Mouse (Mus musculus) embryo, embryonic 10 days (tissue): Measurements from ENCODE around the gene Rimbp2.
"Not testable (repeated sequence)": the region's sequence is repeated elsewhere in the genome, so short reads cannot be mapped to it uniquely, and the experiment has no call there.

Experiments used
- DNase-seq: peaks from one replicate; pipeline ENCODE4 v3.0.0-alpha.2; 2015; ENCODE audit warnings: low spot score

Gene Rimbp2

DNA sequence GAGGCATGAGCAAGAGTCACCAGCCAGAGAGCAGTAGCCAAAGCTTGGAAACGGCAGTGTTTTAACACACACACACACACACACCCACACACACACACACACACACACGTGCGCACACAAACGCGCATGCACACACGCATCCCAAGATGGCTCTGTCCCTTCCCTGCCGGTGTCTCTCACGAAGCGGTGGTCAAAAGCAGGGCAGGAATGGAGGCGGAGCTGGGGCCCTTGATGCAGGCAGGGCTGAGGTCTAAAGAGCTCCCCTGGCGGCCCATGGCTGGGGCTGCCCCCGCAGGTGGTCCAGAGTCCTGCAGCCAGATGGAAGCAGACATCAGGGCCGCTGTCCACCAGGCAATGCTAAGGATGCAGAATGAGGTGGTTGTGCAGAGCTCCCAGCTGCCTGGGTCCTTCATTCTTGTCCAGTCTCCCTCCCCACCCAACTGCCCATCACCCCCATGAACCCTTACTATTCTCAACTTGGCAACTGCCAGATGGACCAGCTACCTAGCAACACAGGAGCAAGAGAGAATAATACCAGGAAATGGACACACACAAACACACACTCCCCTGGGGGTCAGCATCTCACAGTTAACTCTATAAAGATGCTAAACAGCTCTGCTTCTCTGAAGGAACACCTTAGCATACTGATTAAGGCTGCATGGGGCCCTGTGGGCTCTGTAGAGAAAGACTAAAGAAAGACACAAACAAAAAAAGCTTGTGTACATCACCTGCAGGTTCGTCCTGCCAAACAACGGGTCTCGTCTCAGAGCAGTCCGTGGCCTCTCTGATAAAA, at the start of gene Rimbp2:
Gene Rimbp2 (minus strand): TSS at position 209 of the 793 bp plus-strand sequence.
- DNase-seq, result peak; percentile 87

DNA sequence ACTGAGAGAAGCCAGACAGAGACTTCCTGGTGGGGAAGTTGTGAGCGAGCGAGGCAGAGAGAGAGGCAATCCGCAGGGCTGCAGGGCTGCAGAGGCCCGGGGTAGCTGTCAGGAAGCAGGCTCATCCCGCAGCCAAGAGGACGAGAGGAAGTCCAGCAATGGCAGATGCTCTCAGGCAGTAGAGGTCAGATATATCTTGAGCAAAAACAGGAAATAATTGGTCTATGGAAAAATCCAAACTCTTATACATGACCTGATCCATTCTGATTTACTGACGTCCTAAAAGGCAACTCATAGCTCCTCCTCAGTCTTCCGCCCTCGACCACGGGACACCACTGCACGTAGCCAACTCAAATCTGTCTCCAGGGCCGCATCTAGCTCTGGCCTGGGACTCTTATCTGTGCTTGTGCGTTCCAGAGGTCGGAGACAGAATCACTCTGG, 49.3 kb upstream of the Rimbp2 start:
- DNase-seq, result no peak

DNA sequence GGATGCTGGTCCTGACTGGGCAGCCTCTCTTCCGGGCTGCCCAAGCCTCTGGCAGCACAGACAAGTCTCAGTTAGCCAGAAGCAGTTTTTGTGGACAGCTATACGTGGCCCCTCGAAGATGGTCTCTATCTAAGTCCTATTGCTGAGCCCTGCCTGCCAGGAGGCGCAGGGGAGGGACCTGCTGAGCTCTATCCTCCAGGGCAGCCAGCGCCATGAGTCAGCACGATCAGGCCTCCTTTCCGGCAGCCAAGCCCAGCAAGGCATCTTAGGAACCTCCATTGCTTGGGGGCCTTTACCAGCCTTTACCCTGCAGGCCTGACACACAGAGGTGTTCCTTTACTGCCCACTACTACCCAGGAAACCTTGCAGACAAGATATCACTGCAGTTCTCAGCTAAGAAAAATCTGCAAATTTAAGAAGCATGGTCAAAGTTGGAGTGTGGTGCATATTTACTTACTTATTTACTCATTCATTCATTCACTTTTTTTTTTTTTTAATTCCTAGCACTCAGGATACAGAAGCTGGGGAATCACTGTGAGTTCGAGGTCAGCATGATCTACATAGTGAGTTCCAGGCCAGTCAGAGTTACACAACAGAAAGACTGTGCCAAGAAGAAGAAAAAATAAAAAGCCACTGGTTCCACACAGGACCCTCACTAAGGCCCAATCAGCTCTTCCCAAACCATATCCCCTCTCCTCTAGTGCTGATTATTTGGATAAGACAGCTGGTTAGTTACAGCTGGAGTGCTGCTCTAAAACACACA, 47.6 kb upstream of the Rimbp2 start:
- DNase-seq, result peak; percentile 41

DNA sequence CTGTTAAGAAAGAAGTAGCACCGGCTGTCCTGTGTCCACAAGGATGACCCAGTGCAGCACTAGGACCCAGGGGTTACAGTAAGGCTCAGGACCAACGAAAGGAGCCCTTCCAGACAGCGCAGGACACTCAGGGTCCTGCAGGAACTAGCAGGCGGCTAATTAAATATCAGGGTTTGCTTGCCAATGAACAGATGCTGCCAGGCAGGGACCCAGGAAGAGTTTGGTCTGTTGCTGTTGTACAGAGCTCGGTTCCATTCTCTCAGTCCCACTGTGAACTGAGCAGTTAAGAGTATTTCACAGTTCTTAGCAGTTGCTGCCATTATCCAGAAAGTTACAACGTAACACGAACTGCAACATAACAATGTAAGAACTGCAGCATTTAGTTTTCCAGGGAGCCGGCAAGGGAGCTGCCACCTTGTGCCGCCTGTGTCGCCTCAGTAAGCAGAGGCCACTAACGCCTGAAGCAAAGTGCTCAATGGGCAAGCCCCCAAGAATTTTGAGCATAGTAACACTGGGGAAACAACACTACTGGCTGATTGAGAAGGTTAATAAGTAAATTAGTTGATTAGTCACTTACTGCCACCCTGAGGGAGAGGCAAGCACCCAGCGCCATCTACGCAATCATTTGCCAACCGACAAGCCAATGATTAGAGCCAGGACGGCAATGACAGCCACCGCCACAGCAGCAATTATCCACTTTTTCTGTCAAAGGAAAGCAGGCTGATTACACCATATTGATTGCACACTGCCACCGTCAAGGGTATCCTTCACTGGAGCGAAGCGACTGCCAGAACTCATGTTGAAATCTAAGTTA, 34.1 kb upstream of the Rimbp2 start:
- DNase-seq, result no peak

DNA sequence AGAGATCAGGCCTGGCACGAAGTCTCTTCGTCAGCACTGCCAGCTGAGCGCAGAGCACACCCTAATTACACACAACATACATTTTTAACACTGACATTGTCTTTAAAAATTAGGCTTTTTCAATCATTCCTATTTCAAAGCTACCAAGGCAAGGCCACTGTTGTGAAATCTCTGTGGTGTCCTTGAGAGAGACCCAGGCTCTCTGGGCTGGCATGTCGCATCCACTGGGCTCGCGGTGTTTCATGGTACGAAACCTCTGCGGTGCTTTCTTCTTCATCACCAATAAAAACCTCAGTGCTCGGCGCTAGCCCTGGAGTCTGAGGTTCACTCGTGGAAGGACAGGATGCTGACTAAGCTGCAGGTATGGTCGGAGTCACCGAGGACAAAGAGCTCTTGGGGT, 32.7 kb upstream of the Rimbp2 start:
- DNase-seq, result no peak

DNA sequence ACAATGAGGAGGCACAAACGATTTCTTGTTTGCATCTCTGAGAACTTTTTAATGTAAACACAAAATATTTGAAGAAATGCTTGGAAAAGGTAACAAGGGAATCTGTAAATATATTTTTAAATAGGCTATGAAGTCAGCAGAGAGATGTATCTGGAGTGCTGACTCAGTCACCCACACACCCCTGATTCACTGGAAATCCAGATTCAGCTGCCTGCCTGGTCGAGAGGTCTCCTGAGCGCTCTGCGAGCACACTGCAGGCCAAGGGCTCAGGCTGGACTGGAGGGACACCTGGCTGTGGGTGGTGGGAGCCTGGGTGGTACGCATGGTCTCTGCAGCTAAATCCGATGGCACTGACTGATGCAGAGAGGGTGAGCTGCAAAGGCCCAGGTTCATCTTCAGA, 31.2 kb upstream of the Rimbp2 start:
- no peak for DNase-seq

DNA sequence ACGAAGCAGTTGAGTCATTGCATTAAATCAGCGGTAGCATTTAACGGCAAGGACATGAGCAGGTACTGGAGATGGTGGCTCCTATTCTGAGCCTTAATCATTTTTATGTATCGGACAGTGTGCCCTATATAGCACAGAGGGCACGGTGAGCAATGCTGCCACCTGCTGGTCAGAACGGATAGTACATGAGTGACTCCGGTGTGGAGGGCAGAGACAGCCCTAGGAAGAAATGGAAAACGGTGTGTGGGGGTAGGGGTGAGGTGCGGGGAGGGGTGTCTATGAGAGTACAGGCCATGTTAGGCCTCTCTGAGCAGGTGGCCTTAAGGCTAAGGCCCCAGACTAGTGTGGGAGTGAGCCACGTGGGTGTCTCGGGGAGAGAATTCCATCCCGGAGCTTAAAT, 28.3 kb upstream of the Rimbp2 start:
- DNase-seq, result peak; percentile 88

DNA sequence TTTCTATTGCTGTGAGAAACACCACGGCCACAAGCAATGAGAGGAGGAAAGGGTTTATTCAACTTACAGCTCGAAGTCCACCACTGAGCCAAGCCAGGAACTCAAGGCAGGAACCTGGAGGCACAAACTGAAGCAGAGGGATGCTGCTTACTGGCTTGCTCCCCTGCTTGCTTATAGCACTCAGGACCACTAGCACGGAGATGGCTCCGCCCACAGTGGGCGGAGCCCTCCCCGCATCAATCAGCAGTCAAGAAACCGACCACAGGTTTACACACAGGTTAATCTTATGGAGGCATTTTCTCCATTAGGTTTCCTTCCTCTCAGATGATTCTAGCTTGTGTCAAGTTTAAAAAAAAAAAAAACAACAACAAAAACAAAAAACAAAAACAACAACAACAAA, 27.6 kb upstream of the Rimbp2 start:
- no peak for DNase-seq

DNA sequence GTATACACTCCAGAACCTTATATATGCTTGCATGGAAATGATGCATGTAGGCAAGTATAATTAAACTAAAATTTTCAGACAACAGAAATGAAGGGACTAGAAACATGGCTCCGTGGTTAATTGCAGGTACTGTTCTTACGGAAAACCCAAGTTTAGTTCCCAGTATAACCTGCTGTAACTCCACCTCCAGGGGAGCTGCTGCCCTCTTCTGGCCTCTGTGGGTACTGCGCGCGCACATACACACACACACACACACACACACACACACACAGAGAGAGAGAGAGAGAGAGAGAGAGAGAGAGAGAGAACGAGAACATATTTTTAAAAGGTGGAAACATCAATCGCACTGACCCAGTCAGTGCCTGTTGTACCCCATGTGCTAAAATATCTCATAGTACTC, 25.7 kb upstream of the Rimbp2 start:
- DNase-seq, result no peak

DNA sequence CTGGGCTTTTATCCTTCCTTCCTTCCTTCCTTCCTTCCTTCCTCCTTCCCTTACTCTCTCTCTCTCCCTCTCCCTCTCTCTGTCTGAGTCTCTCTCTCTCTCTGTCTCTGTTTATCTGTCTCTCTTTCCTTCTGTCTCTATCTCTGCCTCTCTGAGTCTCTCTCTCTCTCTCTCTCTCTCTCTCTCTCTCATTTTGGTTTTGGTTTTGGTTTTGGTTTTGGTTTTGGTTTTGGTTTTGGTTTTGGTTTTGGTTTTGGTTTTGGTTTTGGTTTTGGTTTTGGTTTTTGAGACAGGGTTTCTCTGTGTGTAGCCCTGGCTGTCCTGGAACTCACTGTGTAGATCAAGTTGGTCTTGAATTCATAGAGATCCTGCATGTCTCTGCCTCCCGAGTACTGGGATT, 24.2 kb upstream of the Rimbp2 start:
- DNase-seq, result not testable (repeated sequence)

DNA sequence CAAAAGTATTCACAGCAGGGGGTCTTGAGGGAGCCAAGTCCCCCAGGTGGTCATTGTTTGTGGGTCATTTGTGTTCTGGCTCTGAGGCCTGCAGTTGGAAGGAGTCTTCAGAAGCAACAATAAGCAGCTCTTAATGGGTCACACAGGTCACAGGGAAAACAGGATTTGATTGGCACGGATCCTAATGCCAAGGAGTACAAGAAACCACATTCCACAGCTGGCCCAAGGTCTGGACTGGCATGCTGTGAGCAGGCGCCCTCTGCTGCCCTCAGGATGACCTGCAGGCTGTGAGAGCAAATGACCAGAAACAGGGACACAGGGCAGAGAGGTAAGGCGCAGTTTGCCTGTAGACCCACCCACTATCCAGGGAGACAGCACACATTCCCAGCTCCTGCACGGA, 23.0 kb upstream of the Rimbp2 start:
- peak; percentile 86 for DNase-seq

DNA sequence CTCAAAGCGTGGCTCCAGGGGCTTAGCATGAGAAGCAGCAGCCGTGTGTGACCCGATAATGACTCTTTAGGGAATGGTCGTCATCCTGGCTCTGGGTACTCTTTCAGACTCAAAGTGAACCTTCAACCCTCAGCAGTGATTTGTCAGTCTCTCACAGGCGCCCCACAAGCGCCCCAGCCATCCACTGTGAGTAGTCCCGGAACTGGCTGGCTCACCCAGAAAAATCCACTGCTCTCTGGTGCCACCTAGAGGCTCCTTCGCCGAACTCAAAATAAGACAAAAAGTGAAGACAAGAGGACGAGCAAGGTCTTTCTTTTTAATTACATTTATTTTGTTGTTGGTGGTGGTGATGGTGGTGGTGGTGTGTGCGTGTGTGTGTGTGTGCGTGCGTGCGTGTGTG, 18.0 kb upstream of the Rimbp2 start:
- DNase-seq, result peak; percentile 59

DNA sequence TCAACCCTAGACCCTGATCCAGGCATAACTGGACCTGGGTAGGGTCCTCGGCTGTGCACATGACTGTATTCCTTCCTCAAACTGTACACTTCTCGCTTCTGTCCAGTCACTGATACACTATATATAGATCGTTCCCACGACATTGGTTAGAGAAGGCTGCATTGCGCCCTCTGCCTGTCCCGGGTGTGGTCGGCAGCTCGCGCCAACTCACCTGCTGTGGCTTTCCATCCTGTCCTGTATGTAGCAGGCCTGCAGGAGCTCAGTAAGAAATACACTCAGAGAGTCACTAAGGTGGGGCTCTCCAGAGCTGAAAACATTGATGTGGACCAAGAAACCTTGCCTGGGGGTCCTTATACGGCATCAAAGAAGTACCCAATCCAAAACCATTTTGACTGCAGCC, 17.6 kb upstream of the Rimbp2 start:
- no peak for DNase-seq

DNA sequence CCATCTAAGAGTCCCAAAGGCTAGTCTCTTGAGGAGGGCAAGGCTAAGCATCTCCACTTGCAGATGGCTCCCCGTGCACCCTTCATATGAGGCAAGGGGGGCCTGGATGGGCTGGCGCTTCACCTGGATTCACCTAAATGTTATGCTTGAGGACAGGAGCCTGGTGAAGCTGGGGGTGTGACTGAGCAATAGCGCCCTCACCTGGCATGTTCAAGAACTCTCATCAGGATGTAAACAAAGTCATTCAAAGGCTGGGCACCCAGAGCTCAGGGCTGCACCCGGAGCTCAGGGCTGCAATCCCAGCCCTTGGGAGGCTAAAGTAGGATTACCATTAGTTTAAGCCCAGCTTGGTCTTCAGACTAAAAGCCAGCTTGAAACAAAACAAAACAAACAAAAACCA, 11.1 kb upstream of the Rimbp2 start:
- no peak for DNase-seq

DNA sequence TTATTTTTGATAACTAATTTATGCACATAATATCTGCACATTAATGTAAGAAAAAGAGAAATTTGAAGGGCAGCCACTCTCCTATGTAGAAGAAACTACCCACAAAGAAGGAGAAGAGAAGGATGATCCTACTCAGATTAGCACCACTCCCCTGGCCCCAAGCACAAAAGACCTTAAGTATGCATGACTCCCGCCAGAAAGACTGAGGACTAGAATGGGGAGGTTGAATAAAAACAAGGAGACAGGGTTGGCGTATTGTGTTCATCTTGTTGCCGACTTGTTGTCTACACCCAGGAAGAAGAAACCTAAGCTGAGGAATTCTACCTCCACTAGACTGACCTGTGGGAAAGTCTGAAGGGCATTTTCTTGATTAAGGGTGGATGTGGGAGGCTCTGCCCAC, 5.6 kb upstream of the Rimbp2 start:
- DNase-seq, result no peak

DNA sequence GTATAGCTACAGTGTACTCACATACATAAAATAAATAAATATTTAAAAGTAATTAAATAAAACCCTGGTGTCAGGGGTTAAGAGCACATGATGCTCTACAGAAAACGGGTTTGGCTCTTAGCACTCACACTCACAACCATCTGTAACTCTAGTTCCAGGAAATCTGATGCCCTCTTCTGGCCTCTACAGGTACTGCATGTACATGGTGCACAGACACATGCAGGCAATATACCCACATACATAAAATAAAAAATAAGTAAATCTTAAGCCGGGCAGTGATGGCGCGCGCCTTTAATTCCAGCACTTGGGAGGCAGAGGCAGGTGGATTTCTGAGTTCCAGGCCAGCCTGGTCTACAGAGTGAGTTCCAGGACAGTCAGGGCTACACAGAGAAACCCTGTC, 1.1 kb upstream of the Rimbp2 start:
- DNase-seq, result peak; percentile 56

DNA sequence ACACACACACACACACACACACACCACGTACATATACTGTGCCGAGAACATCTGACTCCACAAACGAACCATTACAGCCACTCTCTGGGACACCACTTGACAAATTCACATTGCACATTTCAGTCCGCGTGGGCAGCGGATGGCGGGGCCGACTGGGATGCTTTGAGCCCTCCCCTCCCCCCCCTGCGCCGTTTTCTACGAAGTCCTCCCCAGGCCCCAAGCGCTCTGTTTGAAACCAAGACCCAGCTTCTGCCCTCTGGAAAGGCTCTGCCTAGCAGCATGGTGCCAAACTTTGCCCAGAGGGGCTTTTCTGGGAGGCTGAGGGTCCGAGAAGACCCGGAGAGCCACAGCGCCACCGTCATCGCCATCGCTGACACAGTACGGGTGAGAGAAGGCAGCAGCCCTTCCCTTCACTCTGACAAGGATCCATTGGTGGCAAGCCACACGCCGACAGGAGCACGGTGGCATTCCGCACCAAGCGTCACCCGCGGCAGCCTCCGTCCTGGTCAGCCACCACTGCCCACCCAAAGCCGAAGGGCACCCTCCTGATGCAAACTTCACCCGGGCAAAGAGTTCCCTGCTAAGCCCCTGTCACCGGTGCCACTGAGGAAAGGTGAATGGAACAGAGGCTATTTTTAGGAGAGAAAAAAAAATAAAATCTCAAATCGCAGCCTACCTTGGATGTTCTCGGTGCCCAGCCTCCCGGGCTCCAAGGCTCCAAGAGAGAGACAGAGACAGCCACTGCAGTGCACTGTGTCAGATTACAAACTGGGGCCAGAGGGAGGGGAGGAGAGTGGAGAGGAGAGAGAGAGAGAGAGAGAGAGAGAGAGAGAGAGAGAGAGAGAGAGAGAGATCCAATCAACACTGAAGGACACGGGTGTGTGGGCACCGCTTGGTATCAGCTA, 743 bp downstream of the Rimbp2 start:
- peak; percentile 47 for DNase-seq

DNA sequence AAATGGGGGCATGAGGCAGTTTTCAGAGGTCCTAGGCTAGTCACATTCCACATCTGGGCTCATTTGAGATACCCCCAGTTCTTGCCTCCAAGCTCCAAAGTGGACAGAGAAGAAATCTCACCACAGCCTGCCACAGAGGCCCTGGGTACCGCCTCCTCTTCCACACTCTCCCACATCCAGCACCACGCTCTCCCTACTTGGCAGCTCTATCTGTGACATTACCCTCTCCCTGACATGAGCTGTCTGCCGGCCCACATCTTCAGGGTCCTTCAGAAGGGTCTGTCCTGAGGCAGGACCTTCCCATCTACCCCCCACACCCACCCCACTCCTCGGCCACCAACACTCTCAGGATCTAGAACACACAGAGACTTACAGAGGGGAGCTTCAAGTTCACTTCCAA, 1.8 kb downstream of the Rimbp2 start:
- DNase-seq, result no peak

DNA sequence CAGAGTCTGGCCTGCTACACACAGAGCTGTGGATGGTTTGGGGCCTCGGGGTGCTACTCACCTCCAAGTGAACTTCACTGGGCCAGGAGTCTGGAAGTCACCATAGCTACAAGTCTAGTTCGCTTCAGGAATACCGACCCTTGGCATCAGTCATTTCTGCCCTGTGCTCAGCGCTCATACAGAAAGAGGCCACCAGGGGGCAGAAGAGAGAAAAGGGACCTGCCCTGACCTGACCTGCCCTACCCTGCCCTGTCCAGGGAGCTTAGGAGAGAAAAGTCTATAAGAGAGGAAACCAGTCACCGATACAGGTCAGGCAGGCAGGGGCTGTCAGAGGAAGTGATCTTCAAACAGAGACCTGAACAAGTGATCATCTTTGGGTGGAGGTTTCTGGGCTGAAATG, 6.2 kb downstream of the Rimbp2 start:
- no peak for DNase-seq

DNA sequence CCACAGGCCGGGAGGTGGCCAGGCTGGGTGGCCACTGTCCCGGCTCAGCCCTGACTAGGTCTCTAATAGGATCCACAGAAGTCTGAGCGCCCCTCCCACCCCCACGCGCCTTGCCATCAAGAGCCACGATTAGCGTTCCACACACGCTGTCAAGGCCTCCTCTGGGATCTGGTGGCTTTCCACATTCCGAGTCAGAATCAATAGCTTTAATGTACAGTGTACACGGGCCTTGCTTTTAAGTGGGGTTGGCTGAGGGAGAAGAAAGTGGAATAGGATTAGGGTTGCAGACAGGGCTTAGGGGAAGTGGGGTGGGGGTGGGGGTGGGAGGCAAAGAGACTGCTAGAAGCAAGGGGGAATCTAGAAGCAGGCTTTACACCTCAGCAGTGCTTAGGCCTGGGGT, 12.8 kb downstream of the Rimbp2 start:
- DNase-seq, result no peak

DNA sequence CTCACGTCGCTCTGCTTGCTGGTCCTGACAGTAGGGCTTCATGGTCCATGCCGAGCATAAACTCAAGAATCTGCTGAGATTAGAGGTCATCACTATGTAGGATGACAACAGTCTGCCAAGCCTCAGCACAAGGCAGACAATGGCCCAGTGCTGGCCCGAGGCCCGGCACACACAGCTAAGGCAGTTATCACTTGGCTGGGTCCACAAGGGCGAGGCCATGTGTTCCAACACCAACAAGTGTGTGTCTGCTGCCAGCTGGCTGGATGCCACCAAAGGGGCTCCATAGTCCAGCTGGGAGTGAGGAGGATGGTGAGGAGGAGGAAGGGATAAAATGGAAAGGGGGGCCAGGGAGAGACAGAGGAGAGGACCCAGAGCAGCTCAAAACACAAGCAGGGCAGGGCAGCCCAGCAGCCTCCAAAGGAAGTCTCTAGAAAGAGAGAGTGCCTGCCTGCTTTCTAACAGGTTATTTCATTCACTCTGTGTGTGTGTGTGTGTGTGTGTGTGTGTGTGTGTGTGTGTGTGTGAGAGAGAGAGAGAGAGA, 17.9 kb downstream of the Rimbp2 start:
- DNase-seq, result no peak
